Mouse (Mus musculus) small intestine, adult 2 months (tissue): Measurements from ENCODE around the gene Tbx4. TPM values are rescaled to one million over a fixed set of nuclear protein-coding genes. Genes with fewer than 3 reads are reported as not detected.

ENCODE experiments used
- H3K27ac ChIP-seq: fragments of 200-500 bp; 2 replicates; pipeline ENCODE4 v1.5.1; 2012; ENCODE audit warnings: low read depth, low read length, control low read depth, inconsistent platforms; ENCODE audit not compliant: insufficient read depth
- H3K27me3 ChIP-seq: fragments of 200-500 bp; 2 replicates; pipeline ENCODE4 v1.6.1; 2012; ENCODE audit warnings: mild to moderate bottlenecking, moderate library complexity, low read length, inconsistent platforms; ENCODE audit not compliant: control insufficient read depth, insufficient read depth
- H3K36me3 ChIP-seq: fragments of 200-500 bp; 2 replicates; pipeline ENCODE4 v1.6.1; 2012; ENCODE audit warnings: mild to moderate bottlenecking, low read length, control low read depth, inconsistent platforms; ENCODE audit not compliant: control insufficient read depth, insufficient read depth
- H3K4me1 ChIP-seq: fragments of 200-500 bp; 2 replicates; pipeline ENCODE4 v1.6.1; 2012; ENCODE audit warnings: low read length, inconsistent platforms, mixed read lengths; ENCODE audit not compliant: control insufficient read depth, insufficient read depth, insufficient read length
- H3K4me3 ChIP-seq: fragments of 200-500 bp; 2 replicates; pipeline ENCODE4 v1.5.1; 2012; ENCODE audit warnings: low read depth, mild to moderate bottlenecking, control low read depth, inconsistent platforms, low read length, moderate library complexity
- CTCF ChIP-seq: fragments of 200-500 bp; IDR thresholded peaks from 2 replicates; pipeline ENCODE4 v1.5.1; 2012; ENCODE audit warnings: low read depth, mild to moderate bottlenecking, control low read depth, inconsistent platforms, low read length, moderate library complexity, mixed read lengths; ENCODE audit not compliant: insufficient replicate concordance, insufficient read length; ENCODE audit errors: extremely low read depth
- POLR2A ChIP-seq: fragments of 200-500 bp; IDR thresholded peaks from 2 replicates; pipeline ENCODE4 v1.6.1; 2012; ENCODE audit warnings: low read depth, mild to moderate bottlenecking, control low read depth, inconsistent platforms, low read length, moderate library complexity
- WGBS: fragments of 180-500 bp; shearing (Covaris S2); methylation state at CpG from one replicate; pipeline ENCODE4 v1.1.7; 2018; 5-methylcytosine and 5-hydroxymethylcytosine counted together
- polyA plus RNA-seq: library from polyadenylated mRNA; depleted of rRNA; stranded (reverse); fragments of >200 nt; gene quantifications from 2 replicates; pipeline ENCODE4 v1.2.3, GENCODE M21; 2012

The Tbx4 gene
- polyA plus RNA-seq, 1 experiment: 0.34 TPM

DNA sequence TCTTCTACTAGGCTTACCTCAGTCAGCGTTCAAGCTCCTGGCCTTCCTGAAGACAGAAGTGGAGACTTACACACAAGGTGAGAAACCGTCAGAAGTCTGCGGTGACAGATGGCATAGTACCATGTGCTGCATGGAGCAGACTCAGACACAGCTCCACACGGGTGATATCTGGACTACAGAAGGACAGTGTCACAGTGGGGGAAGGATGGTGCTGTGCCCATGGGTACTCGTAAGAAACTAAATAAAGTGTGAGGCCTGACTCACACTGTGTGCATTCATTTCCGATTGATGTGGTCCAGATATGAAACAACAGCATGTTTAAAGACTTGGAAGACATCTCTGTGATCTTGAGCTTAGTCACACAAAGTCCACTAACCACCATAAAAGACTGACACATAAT lies 43.4 kb downstream of the Tbx4 start:
- H3K4me1 ChIP-seq: no peaks in the 10 kb centered on the region
- no peak for TF ChIP-seq CTCF
- TF ChIP-seq POLR2A: no peak
- H3K36me3 ChIP-seq: no peaks in the 10 kb centered on the region
- H3K27ac ChIP-seq: no peak overlapping the region
- peaks cover 21% of the 10 kb centered on the region; the same call in 1 of the 2 replicates for H3K27me3 ChIP-seq
- no peak overlapping the region for H3K4me3 ChIP-seq
- WGBS: 79% methylated on average over 6 of the region's 6 CpGs

- Histone ChIP-seq H3K27ac (no peak overlapping the region), H3K36me3 (no peaks in the 10 kb centered on the region), H3K4me3 (no peak overlapping the region), H3K27me3 (no peaks in the 10 kb centered on the region), H3K4me1 (no peaks in the 10 kb centered on the region)
- WGBS: 42% methylated on average over 7 of the region's 7 CpGs
- TF ChIP-seq POLR2A (no peak), CTCF (no peak)
Measured at GRCm38 (mm10) chr11:85941785-85942570, 55.8 kb downstream of the Tbx4 start.

GRCm38 (mm10) chr11:85948765-85949164 lies 62.5 kb downstream of the Tbx4 start:
- no peak overlapping the region for H3K27ac ChIP-seq
- no peak for TF ChIP-seq POLR2A
- 83% methylated on average over 10 of the region's 10 CpGs for WGBS
- no peaks in the 10 kb centered on the region for H3K27me3 ChIP-seq
- no peaks in the 10 kb centered on the region for H3K4me1 ChIP-seq
- H3K4me3 ChIP-seq: no peak overlapping the region
- H3K36me3 ChIP-seq: no peaks in the 10 kb centered on the region

- Histone ChIP-seq H3K27ac (no peak overlapping the region), H3K4me3 (no peak overlapping the region), H3K36me3 (no peaks in the 10 kb centered on the region), H3K4me1 (no peaks in the 10 kb centered on the region), H3K27me3 (no peaks in the 10 kb centered on the region)
- 59% methylated on average over 2 of the region's 2 CpGs for WGBS
- no peak for TF ChIP-seq CTCF
Measured at GRCm38 (mm10) chr11:85949749-85950148, 63.5 kb downstream of the Tbx4 start.

DNA sequence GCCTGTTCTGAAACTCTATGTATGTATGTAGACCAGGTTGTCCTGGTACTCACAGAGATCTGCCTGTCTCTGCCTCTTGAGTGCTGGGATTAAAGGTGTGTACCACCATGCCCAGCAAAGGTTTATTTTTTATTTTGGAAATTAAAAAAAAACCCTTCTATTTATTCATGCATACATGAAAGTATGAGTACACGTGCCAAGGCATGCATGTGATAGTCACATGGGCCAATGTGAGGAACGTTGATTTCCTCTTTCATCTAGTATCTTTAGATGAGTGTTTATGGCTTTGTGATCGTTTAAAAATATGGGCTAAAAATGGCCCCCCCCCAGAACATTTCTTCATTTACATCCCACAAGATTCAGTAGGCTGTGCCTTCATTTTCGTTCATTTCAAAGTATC lies 66.3 kb downstream of the Tbx4 start:
- no peaks in the 10 kb centered on the region for H3K4me1 ChIP-seq
- no peaks in the 10 kb centered on the region for H3K27me3 ChIP-seq
- no peaks in the 10 kb centered on the region for H3K36me3 ChIP-seq
- WGBS: 57% methylated on average over 4 of the region's 4 CpGs
- no peak overlapping the region for H3K27ac ChIP-seq
- no peak for TF ChIP-seq POLR2A
- TF ChIP-seq CTCF: no peak
- H3K4me3 ChIP-seq: no peak overlapping the region

GRCm38 (mm10) chr11:85955611-85956010 lies 69.4 kb downstream of the Tbx4 start:
- H3K27me3 ChIP-seq: no peaks in the 10 kb centered on the region
- no peak overlapping the region for H3K27ac ChIP-seq
- no peaks in the 10 kb centered on the region for H3K36me3 ChIP-seq
- 42% methylated on average over 12 of the region's 12 CpGs for WGBS
- no peak overlapping the region for H3K4me3 ChIP-seq
- H3K4me1 ChIP-seq: no peaks in the 10 kb centered on the region
- no peak for TF ChIP-seq CTCF

DNA sequence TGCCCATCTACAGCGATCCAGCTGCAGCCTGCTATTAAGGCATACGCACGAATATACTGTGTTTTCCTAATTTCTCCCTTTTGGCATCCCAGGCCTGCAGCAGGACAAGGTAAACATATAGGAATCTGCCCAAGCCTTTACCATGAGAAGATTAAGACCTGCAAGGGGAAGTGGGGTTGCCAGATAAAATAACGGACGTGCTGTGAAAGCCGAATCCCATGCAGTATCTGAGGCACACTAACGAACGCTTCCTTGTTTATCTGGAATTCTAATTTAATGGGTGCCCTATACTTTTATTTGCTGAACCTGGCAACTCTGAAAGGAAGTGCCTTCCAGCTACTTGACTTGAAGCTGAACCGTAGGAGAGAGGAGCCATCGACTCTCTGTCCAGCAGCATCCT lies 70.2 kb downstream of the Tbx4 start:
- Histone ChIP-seq H3K36me3 (no peaks in the 10 kb centered on the region), H3K27me3 (no peaks in the 10 kb centered on the region), H3K4me1 (no peaks in the 10 kb centered on the region), H3K27ac (no peak overlapping the region), H3K4me3 (no peak overlapping the region)
- no peak for TF ChIP-seq CTCF
- TF ChIP-seq POLR2A: no peak
- 66% methylated on average over 10 of the region's 10 CpGs for WGBS
